Mouse (Mus musculus): ENCODE data around the gene Tmem163. TPM values are rescaled to one million over a fixed set of nuclear protein-coding genes. Genes with fewer than 3 reads are reported as not detected.

Gene Tmem163
- total and polyA plus RNA-seq, 3 experiments = not detected

GRCm38 (mm10) chr1:127500701-127501100, 178.6 kb downstream of the Tmem163 start:
- Histone ChIP-seq H3K79me2 (ENCODE audit: control insufficient read depth, insufficient read depth, low read length, poor library complexity) (no peaks in the 10 kb centered on the region), H3K4me3 (ENCODE audit: control insufficient read depth in 1 of 2, insufficient read depth in 1 of 2, low read depth in 2 of 2, low read length in 2 of 2) (no peak overlapping the region; a peak in 1 of 4 replicates), H3K27me3 (ENCODE audit: control insufficient read depth in 1 of 2, insufficient read depth in 2 of 2, low read length in 2 of 2) (no peaks in the 10 kb centered on the region), H3K27ac (ENCODE audit: control insufficient read depth, low read depth, low read length) (no peak overlapping the region), H3K9ac (ENCODE audit: control insufficient read depth, low read depth, low read length, poor library complexity, severe bottlenecking) (no peak overlapping the region), H3K36me3 (ENCODE audit: control insufficient read depth in 1 of 2, insufficient read depth in 2 of 2, low read length in 2 of 2) (no peaks in the 10 kb centered on the region), H3K4me1 (ENCODE audit: control insufficient read depth in 1 of 2, insufficient read depth in 2 of 2, low read length in 2 of 2) (no peaks in the 10 kb centered on the region), H3K9me3 (replicated peaks; ENCODE audit: insufficient read depth, low read length) (no peaks in the 10 kb centered on the region)
- TF ChIP-seq MAZ (IDR thresholded peaks at IDR 0.05; ENCODE audit: low read depth, low read length) (no peak), TAL1 (IDR thresholded peaks at IDR 0.05; ENCODE audit: low read length) (peak; percentile 59), E2F4 (IDR thresholded peaks at IDR 0.05; ENCODE audit: borderline replicate concordance, low read depth, low read length) (no peak), EP300 (IDR thresholded peaks at IDR 0.05; ENCODE audit: low read depth in 1 of 2, low read length in 2 of 2) (peak; percentile 45 to 52; a peak in 3 of 4 replicates), UBTF (IDR thresholded peaks at IDR 0.05; ENCODE audit: borderline replicate concordance, insufficient read depth, low read depth, low read length) (no peak)
- peak; percentile 66 for DNase-seq (ENCODE audit: low read depth, low spot score)

- DNase-seq (ENCODE audit: low read depth, low spot score) = peak; percentile 79
- no peak overlapping the region for H3K9ac ChIP-seq (ENCODE audit: control insufficient read depth, low read depth, low read length, poor library complexity, severe bottlenecking)
- H3K27me3 ChIP-seq (ENCODE audit: control insufficient read depth in 1 of 2, insufficient read depth in 2 of 2, low read length in 2 of 2) = no peaks in the 10 kb centered on the region
- H3K4me3 ChIP-seq (ENCODE audit: control insufficient read depth in 1 of 2, insufficient read depth in 1 of 2, low read depth in 2 of 2, low read length in 2 of 2) = peak overlapping the region in 1 of 2 experiments; percentile 22; a peak in 1 of 4 replicates
- no peaks in the 10 kb centered on the region for H3K79me2 ChIP-seq (ENCODE audit: control insufficient read depth, insufficient read depth, low read length, poor library complexity)
- H3K27ac ChIP-seq (ENCODE audit: control insufficient read depth, low read depth, low read length) = no peak overlapping the region
- H3K4me1 ChIP-seq (ENCODE audit: control insufficient read depth in 1 of 2, insufficient read depth in 2 of 2, low read length in 2 of 2) = no peaks in the 10 kb centered on the region
- TF ChIP-seq CTCF (IDR thresholded peaks at IDR 0.05 in 2 of 3, conservative IDR thresholded peaks at IDR 0.05 in 1 of 3; ENCODE audit: control insufficient read depth in 1 of 3, insufficient read depth in 1 of 3, low read depth in 2 of 3, low read length in 3 of 3, poor library complexity in 1 of 3, severe bottlenecking in 1 of 3) (peak; percentile 91 to 94 (median 93)), RCOR1 (IDR thresholded peaks at IDR 0.05; ENCODE audit: low read depth, low read length) (no peak), GABPA (IDR thresholded peaks at IDR 0.05; ENCODE audit: low read depth, low read length) (no peak), RAD21 (IDR thresholded peaks at IDR 0.05; ENCODE audit: low read depth, low read length) (peak; percentile 91), ZC3H11A (IDR thresholded peaks at IDR 0.05; ENCODE audit: low read depth, low read length) (peak; percentile 88), SMC3 (IDR thresholded peaks at IDR 0.05; ENCODE audit: low read depth, low read length) (peak; percentile 92)
- no peaks in the 10 kb centered on the region for H3K36me3 ChIP-seq (ENCODE audit: control insufficient read depth in 1 of 2, insufficient read depth in 2 of 2, low read length in 2 of 2)
- no peaks in the 10 kb centered on the region for H3K9me3 ChIP-seq (replicated peaks; ENCODE audit: insufficient read depth, low read length)
Observed at GRCm38 (mm10) chr1:127500219-127500618, 179.1 kb downstream of the Tmem163 start.

- H3K4me3 ChIP-seq (ENCODE audit: control insufficient read depth in 1 of 2, insufficient read depth in 1 of 2, low read depth in 2 of 2, low read length in 2 of 2) = no peak overlapping the region
- H3K27ac ChIP-seq (ENCODE audit: control insufficient read depth, low read depth, low read length) = no peak overlapping the region
- H3K9ac ChIP-seq (ENCODE audit: control insufficient read depth, low read depth, low read length, poor library complexity, severe bottlenecking) = no peak overlapping the region
- TF ChIP-seq TBP (IDR thresholded peaks at IDR 0.05; ENCODE audit: low read depth, low read length) (no peak), MAFK (IDR thresholded peaks at IDR 0.05; ENCODE audit: borderline replicate concordance, low read depth, low read length) (no peak), EP300 (IDR thresholded peaks at IDR 0.05; ENCODE audit: low read depth in 1 of 2, low read length in 2 of 2) (no peak), MYC (IDR thresholded peaks at IDR 0.05; ENCODE audit: low read depth, low read length) (no peak), ZC3H11A (IDR thresholded peaks at IDR 0.05; ENCODE audit: low read depth, low read length) (no peak), POLR2AphosphoS2 (IDR thresholded peaks at IDR 0.05; ENCODE audit: low read length) (no peak), POLR2AphosphoS5 (IDR thresholded peaks at IDR 0.05; ENCODE audit: borderline replicate concordance, low read depth, low read length) (no peak), USF2 (IDR thresholded peaks at IDR 0.05; ENCODE audit: borderline replicate concordance in 1 of 2, insufficient read depth in 1 of 2, low read depth in 1 of 2, low read length in 2 of 2) (no peak), RAD21 (IDR thresholded peaks at IDR 0.05; ENCODE audit: low read depth, low read length) (no peak)
- H3K36me3 ChIP-seq (ENCODE audit: control insufficient read depth in 1 of 2, insufficient read depth in 2 of 2, low read length in 2 of 2) = no peaks in the 10 kb centered on the region
- no peaks in the 10 kb centered on the region for H3K9me3 ChIP-seq (replicated peaks; ENCODE audit: insufficient read depth, low read length)
- H3K4me1 ChIP-seq (ENCODE audit: control insufficient read depth in 1 of 2, insufficient read depth in 2 of 2, low read length in 2 of 2) = no peaks in the 10 kb centered on the region
- H3K27me3 ChIP-seq (ENCODE audit: control insufficient read depth in 1 of 2, insufficient read depth in 2 of 2, low read length in 2 of 2) = no peaks in the 10 kb centered on the region
- no peak for DNase-seq (ENCODE audit: low read depth, low spot score)
- H3K79me2 ChIP-seq (ENCODE audit: control insufficient read depth, insufficient read depth, low read length, poor library complexity) = no peaks in the 10 kb centered on the region
Observed at GRCm38 (mm10) chr1:127498746-127499145, 180.6 kb downstream of the Tmem163 start.
